Mouse (Mus musculus): ENCODE data around the gene Spsb4.

DNA sequence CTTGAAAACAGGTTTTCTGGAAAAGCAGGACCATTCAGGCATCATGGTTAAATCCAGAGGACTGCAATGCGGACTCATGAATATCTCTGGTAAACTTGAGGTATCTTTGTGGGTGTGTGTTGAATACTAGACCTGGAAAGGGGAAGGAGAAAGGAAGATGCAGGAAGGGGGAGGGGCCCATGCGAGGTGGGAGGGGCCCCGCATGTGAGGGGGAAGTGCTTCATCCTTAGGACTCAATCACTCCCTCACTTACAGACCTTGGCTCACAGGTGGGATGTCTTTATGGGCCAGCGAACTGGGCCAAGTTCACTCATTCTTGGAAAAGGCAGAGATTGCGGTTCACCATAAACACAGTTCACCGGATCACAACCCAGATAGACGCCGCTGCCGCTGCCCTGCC is 4.9 kb downstream of the Spsb4 start:
- TF ChIP-seq POLR2A (IDR thresholded peaks at IDR 0.05; ENCODE audit: control insufficient read depth, extremely low read depth, insufficient read depth, low read length, poor library complexity) (no peak), CTCF (IDR thresholded peaks at IDR 0.05; ENCODE audit: borderline replicate concordance, control insufficient read depth, extremely low read depth, insufficient read depth, low read length, poor library complexity) (no peak)
